Mouse (Mus musculus) layer of hippocampus, postnatal 25 days (tissue): ENCODE measurements around the gene Il1r1. TPM values are rescaled to one million over a fixed set of nuclear protein-coding genes. Genes with fewer than 3 reads are reported as not detected.

Source experiments
- DNase-seq, 2 experiments: peaks; one replicate each; pipeline ENCODE4 v3.0.0; 2022; ENCODE audit warnings: mixed read lengths in 2 of 2, low spot score in 1 of 2; ENCODE audit errors: extremely low spot score in 1 of 2
- total RNA-seq, 2 experiments: library from RNA; stranded (reverse); gene quantifications; 2 replicates each; pipeline ENCODE4 v1.2.3; 2021

Gene Il1r1
- total RNA-seq, 2 experiments from 2014 or later = 7.3 to 7.6 TPM

GRCm38 (mm10) chr1:40358771-40359181 is 133.9 kb downstream of the Il1r1 start:
- DNase-seq = no peak

- no peak for DNase-seq
These were observed 134.9 kb downstream of the Il1r1 start for GRCm38 (mm10) chr1:40359731-40360130.

GRCm38 (mm10) chr1:40360969-40361368 is 136.1 kb downstream of the Il1r1 start:
- no peak for DNase-seq

GRCm38 (mm10) chr1:40361596-40361995 is 136.7 kb downstream of the Il1r1 start:
- no peak for DNase-seq

GRCm38 (mm10) chr1:40362784-40363183 is 137.9 kb downstream of the Il1r1 start:
- no peak for DNase-seq

Other genes starting within 250 kb of the Il1r1 start
- under 1 TPM in 1 of 2 experiments, not detected in 1; 0.52 TPM for gene Il1r2, start 151.0 kb upstream of the Il1r1 start, total RNA-seq
- gene Il1rl2, start 99.5 kb downstream of the Il1r1 start, total RNA-seq = under 1 TPM; 0.28 to 0.42 TPM
- under 1 TPM; 0.34 to 0.42 TPM for gene Il1rl1, start 204.5 kb downstream of the Il1r1 start, total RNA-seq
- not detected for gene Il18r1, start 240.5 kb downstream of the Il1r1 start, total RNA-seq